ENCODE assay signal across 14 mouse cellular contexts in genomic region chr4:142641069-142641468, GRCm38 (mm10).
DNase-seq lines count a peak whose midpoint lies in the region; ATAC-seq and TF ChIP-seq lines count a peak whose summit lies in the region.
"Had no signal": no experiment of that assay in that cellular context is flagged by ENCODE, and none has a peak within 500 bp of the region (broad histone marks: within the 10 kb centered on the region; RNA-seq: fewer than 3 reads in every experiment).

No protein-coding gene starts in this region.

- no peaks in the 10 kb centered on the region for H3K9me3 ChIP-seq in heart, embryonic 14.5 days (ENCODE audit: control insufficient read depth, low read length)
- H3K9me3 ChIP-seq in lung, embryonic 15.5 days: no peaks in the 10 kb centered on the region
- H3K9me3 ChIP-seq in midbrain, postnatal 0 days (ENCODE audit: low read length): no peaks in the 10 kb centered on the region
- H3K9me3 ChIP-seq: heart, embryonic 13.5 days had no signal

- no peak overlapping the region for H3K27ac ChIP-seq in heart, embryonic 14.5 days (replicated peaks in 1 of 2; ENCODE audit: control insufficient read depth in 1 of 2, insufficient read depth in 1 of 2, low read depth in 2 of 2, low read length in 2 of 2)
- H3K27ac ChIP-seq in lung, embryonic 15.5 days: no peak overlapping the region
- H3K27ac ChIP-seq in midbrain, postnatal 0 days (ENCODE audit: low read depth, low read length): no peak overlapping the region
- H3K27ac ChIP-seq: heart, embryonic 13.5 days; macrophage had no signal

- no peak for TF ChIP-seq CTCF in midbrain, postnatal 0 days (IDR thresholded peaks at IDR 0.05)

- no peak overlapping the region for H3K4me2 ChIP-seq in heart, embryonic 14.5 days (ENCODE audit: low read length)
- no peak overlapping the region for H3K4me2 ChIP-seq in lung, embryonic 15.5 days
- H3K4me2 ChIP-seq in midbrain, postnatal 0 days (ENCODE audit: low read depth, low read length, poor library complexity, severe bottlenecking): no peak overlapping the region
- H3K4me2 ChIP-seq: heart, embryonic 13.5 days had no signal

- no peak for DNase-seq in heart, postnatal 36 days
- DNase-seq in lung, postnatal 25 days (ENCODE audit: low spot score): no peak
- peak; percentile 18 for DNase-seq in WW6 (ENCODE audit: low read depth, low spot score)
- DNase-seq in midbrain, postnatal 0 days (ENCODE audit: low spot score): no peak
- no peak for DNase-seq in cerebellum, postnatal 36 days
- no peak for DNase-seq in adrenal gland, postnatal 10 days
- DNase-seq: cerebellum, adult 9-11 months; kidney, postnatal 36 days; spleen, adult 18-20 months; thymus, postnatal 36 days had no signal

- no peak overlapping the region for H3K4me3 ChIP-seq in heart, embryonic 14.5 days (ENCODE audit: control insufficient read depth in 1 of 2, insufficient read depth in 1 of 2, low read depth in 1 of 2, low read length in 2 of 2)
- H3K4me3 ChIP-seq in lung, embryonic 15.5 days: no peak overlapping the region
- no peak overlapping the region for H3K4me3 ChIP-seq in midbrain, postnatal 0 days (ENCODE audit: low read depth, low read length)
- H3K4me3 ChIP-seq: heart, embryonic 13.5 days had no signal

- 89% methylated on average over 10 of the region's 10 CpGs for WGBS in heart, embryonic 14.5 days
- WGBS in lung, embryonic 15.5 days: 89% methylated on average over 10 of the region's 10 CpGs
- WGBS in midbrain, postnatal 0 days: 92% methylated on average over 10 of the region's 10 CpGs

- peak; percentile 36; the same call in 1 of the 2 replicates for ATAC-seq in heart, embryonic 14.5 days (ENCODE audit: insufficient number of reproducible peaks, insufficient read depth, low FRiP score, low read depth)
- 0 out of 2 replicates have a peak, but pooled peaks have one; percentile 13 for ATAC-seq in lung, embryonic 15.5 days (ENCODE audit: borderline replicate concordance, extremely low read depth, low FRiP score, low TSS enrichment)
- ATAC-seq in midbrain, postnatal 0 days (ENCODE audit: low FRiP score): peak; percentile 39; the same call in 1 of the 2 replicates

- H3K27me3 ChIP-seq in heart, embryonic 14.5 days (ENCODE audit: control insufficient read depth, insufficient read depth, low read length): no peaks in the 10 kb centered on the region
- no peaks in the 10 kb centered on the region for H3K27me3 ChIP-seq in lung, embryonic 15.5 days
- H3K27me3 ChIP-seq in midbrain, postnatal 0 days (ENCODE audit: insufficient read depth, low read length): no peaks in the 10 kb centered on the region

- no peaks in the 10 kb centered on the region for H3K4me1 ChIP-seq in heart, embryonic 14.5 days (ENCODE audit: control insufficient read depth in 2 of 2, insufficient read depth in 2 of 2, low read length in 2 of 2)
- no peaks in the 10 kb centered on the region for H3K4me1 ChIP-seq in lung, embryonic 15.5 days
- peaks cover 5% of the 10 kb centered on the region; the same call in 1 of the 2 replicates for H3K4me1 ChIP-seq in midbrain, postnatal 0 days (ENCODE audit: insufficient read depth, low read length)
- H3K4me1 ChIP-seq: heart, embryonic 13.5 days had no signal

- intact Hi-C loops in heart, postnatal 36 days (cut with DNase I): no loop called here

- H3K9ac ChIP-seq in heart, embryonic 14.5 days (ENCODE audit: low read length): no peak overlapping the region
- no peak overlapping the region for H3K9ac ChIP-seq in lung, embryonic 15.5 days
- H3K9ac ChIP-seq in midbrain, postnatal 0 days (replicated peaks; ENCODE audit: low read length, poor library complexity, severe bottlenecking): no peak overlapping the region
- H3K9ac ChIP-seq: heart, embryonic 13.5 days had no signal

- H3K36me3 ChIP-seq in heart, embryonic 14.5 days (ENCODE audit: control insufficient read depth, insufficient read depth, low read length): no peaks in the 10 kb centered on the region
- H3K36me3 ChIP-seq in lung, embryonic 15.5 days: no peaks in the 10 kb centered on the region
- no peaks in the 10 kb centered on the region for H3K36me3 ChIP-seq in midbrain, postnatal 0 days (ENCODE audit: insufficient read depth, low read length)
- H3K36me3 ChIP-seq: heart, embryonic 13.5 days had no signal
